Mouse (Mus musculus) CD8-positive naive resting alpha-beta T cell, adult 2 months (primary cell): ENCODE data around the gene Tesk2.

Experiments
- DNase-seq, 2 experiments: peaks; one replicate each; pipeline ENCODE4 v3.0.0; 2022; ENCODE audit warnings: low read depth in 2 of 2, low spot score in 2 of 2

Tesk2 gene

DNA sequence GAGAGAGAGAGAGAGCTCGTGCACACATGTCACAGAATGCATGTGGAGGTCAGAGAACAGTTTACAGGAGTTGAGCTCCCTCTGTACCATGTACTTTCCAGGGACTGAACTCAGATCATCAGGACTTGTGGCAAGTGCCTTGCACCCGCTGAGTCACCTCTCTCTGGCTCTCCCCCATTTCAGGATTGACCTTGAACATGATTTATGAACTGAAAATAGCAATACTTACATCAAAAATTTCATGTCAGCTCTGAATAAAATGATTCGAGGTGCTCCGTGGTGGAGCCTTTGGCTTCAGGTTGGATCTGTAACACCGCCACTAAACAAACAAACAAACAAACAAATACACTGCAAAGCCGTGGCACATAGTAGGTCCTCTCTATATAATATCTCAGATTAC, 120.1 kb downstream of the Tesk2 start:
- no peak for DNase-seq

GRCm38 (mm10) chr4:116844324-116844723, 123.6 kb downstream of the Tesk2 start:
- DNase-seq, result no peak

DNA sequence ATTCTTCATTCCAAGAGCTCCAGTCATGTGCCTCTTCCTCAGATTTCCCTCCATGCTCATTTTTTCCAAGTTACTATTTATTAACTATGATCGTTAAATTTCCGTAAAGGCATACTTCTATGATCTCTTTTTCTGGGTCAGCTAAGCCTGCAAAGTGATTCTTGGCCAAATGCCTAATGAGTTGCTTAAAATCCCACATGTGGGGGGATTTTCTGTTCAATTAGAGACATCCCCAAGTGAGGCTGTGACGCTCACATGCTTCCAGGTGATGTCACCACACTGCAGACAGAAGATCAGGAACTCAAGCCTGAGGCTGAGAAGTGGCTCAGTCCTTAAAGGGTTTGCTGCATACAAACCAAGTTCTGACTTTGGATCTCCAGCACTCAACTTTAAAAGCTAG, 129.2 kb downstream of the Tesk2 start:
- DNase-seq, result no peak

DNA sequence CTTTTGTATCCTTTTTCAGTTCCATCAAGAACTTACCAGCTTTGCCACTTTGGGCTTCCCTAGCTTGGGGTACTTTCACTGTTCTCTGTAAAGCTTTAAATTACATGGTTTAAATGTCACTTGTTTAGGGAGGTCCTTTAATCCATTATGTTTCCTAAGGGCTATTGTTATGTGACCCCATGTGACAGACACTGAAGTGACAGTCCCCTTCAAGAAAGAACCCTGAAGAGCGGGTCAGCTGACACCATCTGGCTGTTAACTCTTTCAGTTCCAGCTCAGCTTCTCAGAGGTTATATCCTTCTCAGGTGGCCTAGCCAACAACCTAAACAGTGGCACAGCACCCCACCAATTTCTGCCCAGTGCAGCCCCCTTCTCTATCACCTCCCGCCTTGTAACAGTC, 133.5 kb downstream of the Tesk2 start:
- no peak for DNase-seq
